Mouse (Mus musculus): Measurements from ENCODE around the gene Glis2. TPM values are rescaled to one million over a fixed set of nuclear protein-coding genes. Genes with fewer than 3 reads are reported as not detected.

The Glis2 gene
- total RNA-seq, 2 experiments from 2014 or later, result 12.9 to 16.2 TPM

- Histone ChIP-seq H3K4me3 (no peak overlapping the region), H3K27ac (no peak overlapping the region)
- TF ChIP-seq CTCF (IDR thresholded peaks at IDR 0.05), result peak; percentile 97
- DNase-seq (ENCODE audit: extremely low spot score in 1 of 2, low spot score in 2 of 2), result peak; percentile 79 to 83
- intact Hi-C loops (cut with DNase I), result loop anchor here (1.0 to 2.0 kb wide), 3 partner anchors 40 to 119 kb away; no protein-coding TSS in a partner anchor
Measured at GRCm38 (mm10) chr16:4607818-4608531, 13.5 kb downstream of the Glis2 start.

GRCm38 (mm10) chr16:4608532-4609059 is 14.1 kb downstream of the Glis2 start:
- DNase-seq (ENCODE audit: extremely low spot score in 1 of 2, low spot score in 2 of 2), result no peak
- no peak for TF ChIP-seq CTCF (IDR thresholded peaks at IDR 0.05)
- Histone ChIP-seq H3K27ac (no peak overlapping the region), H3K4me3 (no peak overlapping the region)
- intact Hi-C loops (cut with DNase I), result no loop called here

GRCm38 (mm10) chr16:4611193-4611592 is 16.7 kb downstream of the Glis2 start:
- intact Hi-C loops (cut with DNase I), result no loop called here
- no peak for DNase-seq (ENCODE audit: extremely low spot score in 1 of 2, low spot score in 2 of 2)
- no peak for TF ChIP-seq CTCF (IDR thresholded peaks at IDR 0.05)

DNA sequence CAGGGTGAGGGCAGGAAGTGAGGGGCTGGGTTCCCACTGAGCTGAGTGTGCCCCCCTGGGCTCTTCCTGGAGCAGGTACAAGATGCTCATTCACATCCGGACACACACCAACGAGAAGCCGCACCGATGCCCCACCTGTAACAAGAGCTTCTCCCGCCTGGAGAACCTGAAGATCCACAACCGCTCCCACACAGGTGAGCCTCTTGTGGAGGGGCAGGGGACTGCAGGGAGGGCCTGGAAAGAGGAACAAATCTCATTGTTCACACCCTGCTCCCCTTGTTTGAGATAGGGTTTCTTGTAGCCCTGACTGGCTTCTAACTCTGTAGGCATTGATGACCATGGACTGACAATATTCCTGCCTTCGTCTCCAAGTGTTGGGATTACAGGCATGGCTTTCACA is 17.2 kb downstream of the Glis2 start:
- DNase-seq (ENCODE audit: extremely low spot score in 1 of 2, low spot score in 2 of 2), result no peak
- no peak overlapping the region for H3K4me3 ChIP-seq
- H3K27ac ChIP-seq, result no peak overlapping the region
- intact Hi-C loops (cut with DNase I), result no loop called here
- TF ChIP-seq CTCF (IDR thresholded peaks at IDR 0.05), result peak; percentile 25; the same call in 1 of the 2 replicates

More at GRCm38 (mm10) chr16:4611193-4611592, 16.7 kb downstream of the Glis2 start:
- Histone ChIP-seq H3K4me3 (no peak overlapping the region), H3K27ac (no peak overlapping the region)

DNA sequence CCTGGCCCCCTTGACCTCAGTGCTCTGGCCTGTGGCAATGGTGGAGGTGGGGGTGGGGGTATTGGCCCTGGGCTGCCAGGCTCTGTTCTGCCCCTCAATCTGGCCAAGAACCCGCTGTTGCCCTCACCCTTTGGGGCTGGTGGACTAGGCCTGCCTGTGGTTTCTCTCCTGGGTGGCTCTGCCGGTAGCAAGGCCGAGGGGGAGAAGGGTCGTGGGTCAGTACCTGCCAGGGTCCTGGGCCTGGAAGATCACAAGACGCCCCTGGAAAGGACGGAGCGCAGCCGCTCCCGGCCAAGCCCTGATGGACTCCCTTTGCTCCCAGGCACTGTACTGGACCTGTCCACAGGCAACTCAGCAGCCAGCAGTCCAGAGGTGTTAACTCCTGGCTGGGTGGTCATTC is 19.2 kb downstream of the Glis2 start:
- TF ChIP-seq CTCF (IDR thresholded peaks at IDR 0.05), result no peak
- no peak overlapping the region for H3K4me3 ChIP-seq
- no peak overlapping the region for H3K27ac ChIP-seq
- intact Hi-C loops (cut with DNase I), result no loop called here
- no peak for DNase-seq (ENCODE audit: extremely low spot score in 1 of 2, low spot score in 2 of 2)

DNA sequence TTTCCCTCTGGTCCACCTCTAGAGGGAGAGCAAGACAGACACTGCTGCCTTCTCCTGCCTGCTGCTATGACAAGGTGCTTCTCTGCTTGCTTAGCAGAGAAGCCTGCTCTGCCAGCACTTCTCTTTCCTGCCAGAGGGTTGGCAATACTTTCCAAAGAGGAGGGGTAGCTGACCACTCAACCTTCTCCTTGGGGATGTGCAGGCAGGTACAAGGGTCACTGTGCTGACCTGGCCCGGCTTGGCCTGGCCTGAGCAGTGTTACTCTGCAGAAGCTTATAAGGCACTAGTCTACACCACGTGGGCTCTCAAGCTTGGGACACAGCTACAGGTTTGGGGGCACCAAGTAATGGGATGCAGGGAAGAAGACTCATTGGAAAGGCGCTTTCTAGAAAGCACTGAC is 20.1 kb downstream of the Glis2 start:
- intact Hi-C loops (cut with DNase I), result no loop called here
- DNase-seq (ENCODE audit: extremely low spot score in 1 of 2, low spot score in 2 of 2), result no peak
- Histone ChIP-seq H3K4me3 (no peak overlapping the region), H3K27ac (no peak overlapping the region)
- no peak for TF ChIP-seq CTCF (IDR thresholded peaks at IDR 0.05)

GRCm38 (mm10) chr16:4615297-4615696 is 20.8 kb downstream of the Glis2 start:
- DNase-seq (ENCODE audit: extremely low spot score in 1 of 2, low spot score in 2 of 2), result no peak
- no peak overlapping the region for H3K27ac ChIP-seq
- no peak overlapping the region for H3K4me3 ChIP-seq
- TF ChIP-seq CTCF (IDR thresholded peaks at IDR 0.05), result no peak
- intact Hi-C loops (cut with DNase I), result no loop called here

- Histone ChIP-seq H3K4me3 (no peak overlapping the region), H3K27ac (no peak overlapping the region)
- intact Hi-C loops (cut with DNase I), result no loop called here
- DNase-seq (ENCODE audit: extremely low spot score in 1 of 2, low spot score in 2 of 2), result no peak
- TF ChIP-seq CTCF (IDR thresholded peaks at IDR 0.05), result no peak
Measured at GRCm38 (mm10) chr16:4616829-4617228, 22.3 kb downstream of the Glis2 start.

- TF ChIP-seq CTCF (IDR thresholded peaks at IDR 0.05), result no peak
- no peak for DNase-seq (ENCODE audit: extremely low spot score in 1 of 2, low spot score in 2 of 2)
- peak overlapping the region; percentile 91 for H3K27ac ChIP-seq
- peak overlapping the region; percentile 66 for H3K4me3 ChIP-seq
- intact Hi-C loops (cut with DNase I), result no loop called here
Measured at GRCm38 (mm10) chr16:4624074-4624473, 29.6 kb downstream of the Glis2 start.

DNA sequence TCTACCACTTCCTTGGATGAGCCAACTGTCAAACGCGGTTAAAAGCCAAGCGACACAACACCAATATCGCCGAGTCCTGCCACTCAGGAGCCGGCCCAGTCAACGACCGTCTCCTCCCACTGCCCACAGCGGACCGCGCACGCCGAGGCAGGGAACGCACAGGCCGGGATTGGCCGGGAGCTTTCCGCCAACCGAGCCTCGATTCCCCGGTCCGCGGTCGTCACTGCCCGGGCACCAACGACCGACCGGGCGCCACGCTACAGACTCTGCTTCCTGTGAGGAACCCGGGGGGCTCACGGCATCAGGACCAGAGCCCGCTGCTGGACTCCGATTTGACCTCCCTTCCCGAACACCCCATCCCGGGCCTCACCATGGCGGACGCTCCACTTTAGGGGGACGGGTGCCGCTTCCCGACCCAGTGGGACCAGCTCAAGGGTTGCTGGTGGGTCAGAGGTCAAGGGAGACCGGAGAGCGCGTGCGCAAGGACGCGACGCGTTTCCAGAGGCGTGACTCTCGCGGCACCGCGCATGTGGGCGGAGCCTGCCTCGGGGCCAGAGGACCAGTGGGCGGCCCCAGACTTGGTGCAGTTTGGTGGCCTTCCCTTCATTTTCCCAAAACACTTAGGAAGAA is 30.1 kb downstream of the Glis2 start, which contains the start of gene Pam16:
Gene Pam16 (minus strand): TSS at position 508 of the 630 bp plus-strand sequence.
- peak; percentile 90 to 91 for DNase-seq (ENCODE audit: extremely low spot score in 1 of 2, low spot score in 2 of 2)
- H3K27ac ChIP-seq, result peak within 1 kb of the TSS; percentile 91

GRCm38 (mm10) chr16:4627105-4627504 is 32.6 kb downstream of the Glis2 start:
- no peak overlapping the region for H3K27ac ChIP-seq
- TF ChIP-seq CTCF (IDR thresholded peaks at IDR 0.05), result no peak
- no peak for DNase-seq (ENCODE audit: extremely low spot score in 1 of 2, low spot score in 2 of 2)
- no peak overlapping the region for H3K4me3 ChIP-seq
- intact Hi-C loops (cut with DNase I), result no loop called here

More for the DNA sequence above, 30.1 kb downstream of the Glis2 start, which contains the start of gene Pam16:
- H3K4me3 ChIP-seq, result peak within 1 kb of the TSS; percentile 66
- no peak for TF ChIP-seq CTCF (IDR thresholded peaks at IDR 0.05)
- intact Hi-C loops (cut with DNase I), result no loop called here

- no peak overlapping the region for H3K27ac ChIP-seq
- intact Hi-C loops (cut with DNase I), result no loop called here
- no peak overlapping the region for H3K4me3 ChIP-seq
- no peak for TF ChIP-seq CTCF (IDR thresholded peaks at IDR 0.05)
- no peak for DNase-seq (ENCODE audit: extremely low spot score in 1 of 2, low spot score in 2 of 2)
Measured at GRCm38 (mm10) chr16:4628898-4629419, 34.4 kb downstream of the Glis2 start.

Data from left cerebral cortex, adult 2 months (tissue).